ENCODE assay signal across 22 mouse cellular contexts in genomic region chr5:25519820-25520219, GRCm38 (mm10). TPM values are rescaled to one million over a fixed set of nuclear protein-coding genes. Genes with fewer than 3 reads are reported as not detected.
DNase-seq lines count a peak whose midpoint lies in the region; ATAC-seq lines count a peak whose summit lies in the region.
"Had no signal": no experiment of that assay in that cellular context is flagged by ENCODE, and none has a peak within 500 bp of the region (broad histone marks: within the 10 kb centered on the region; RNA-seq: fewer than 3 reads in every experiment).

No protein-coding gene starts in this region.

- no peaks in the 10 kb centered on the region for H3K4me1 ChIP-seq in intestine, embryonic 16.5 days (ENCODE audit: control insufficient read depth, insufficient read depth, low read length)
- H3K4me1 ChIP-seq: heart, embryonic 10.5 days; hindbrain, embryonic 12.5 days; liver, embryonic 15.5 days had no signal

- 62% methylated on average over 3 of the region's 3 CpGs for whole genome bisulfite sequencing in intestine, embryonic 16.5 days

- no peaks in the 10 kb centered on the region for H3K36me3 ChIP-seq in intestine, embryonic 16.5 days (ENCODE audit: control insufficient read depth, insufficient read depth, low read length)
- H3K36me3 ChIP-seq: heart, embryonic 10.5 days; hindbrain, embryonic 12.5 days; liver, embryonic 15.5 days had no signal

- H3K27me3 ChIP-seq in intestine, embryonic 16.5 days (replicated peaks; ENCODE audit: control insufficient read depth, insufficient read depth, low read length) = no peaks in the 10 kb centered on the region
- H3K27me3 ChIP-seq: hindbrain, embryonic 12.5 days; liver, embryonic 15.5 days had no signal

- H3K9ac ChIP-seq in intestine, embryonic 16.5 days (ENCODE audit: low read depth, low read length) = no peak overlapping the region
- H3K9ac ChIP-seq: hindbrain, embryonic 12.5 days; liver, embryonic 15.5 days had no signal

- H3K9me3 ChIP-seq in intestine, embryonic 16.5 days (ENCODE audit: control insufficient read depth, low read length) = no peaks in the 10 kb centered on the region
- H3K9me3 ChIP-seq: heart, embryonic 10.5 days; hindbrain, embryonic 12.5 days; liver, embryonic 15.5 days had no signal

- peak; percentile 72; the same call in 1 of the 2 replicates for ATAC-seq in intestine, embryonic 16.5 days
- ATAC-seq: inflammation-experienced regulatory T-cells, adult 6 months; midbrain, embryonic 16.5 days had no signal

- peak; percentile 16 for DNase-seq in adrenal gland, postnatal 14 days
- no peak for DNase-seq in adrenal gland, postnatal 25 days
- peak; percentile 54 for DNase-seq in adipocyte (ENCODE audit: low spot score)
- peak; percentile 59 to 65 for DNase-seq in cerebellum, postnatal 36 days
- DNase-seq in spleen, adult 12 weeks (ENCODE audit: low spot score) = no peak
- no peak for DNase-seq in left cerebral cortex, adult 18-20 months (ENCODE audit: low spot score in 2 of 2)
- DNase-seq in layer of hippocampus, adult 18-20 months (ENCODE audit: low spot score in 2 of 2) = no peak
- DNase-seq: adrenal gland, postnatal 36 days; heart, postnatal 10 days; kidney, postnatal 14 days; layer of hippocampus, adult 9-11 months; lung, postnatal 10 days; retina, postnatal 1 day had no signal

- no peak overlapping the region for H3K4me3 ChIP-seq in intestine, embryonic 16.5 days (ENCODE audit: low read length)
- H3K4me3 ChIP-seq: heart, embryonic 10.5 days; hindbrain, embryonic 12.5 days; liver, embryonic 15.5 days had no signal

- H3K27ac ChIP-seq in intestine, embryonic 16.5 days (ENCODE audit: low read length) = no peak overlapping the region
- H3K27ac ChIP-seq: heart, embryonic 10.5 days; hindbrain, embryonic 12.5 days; liver, embryonic 15.5 days had no signal

- H3K4me2 ChIP-seq in intestine, embryonic 16.5 days (ENCODE audit: low read depth, low read length) = no peak overlapping the region
- H3K4me2 ChIP-seq: hindbrain, embryonic 12.5 days; liver, embryonic 15.5 days had no signal

RNA-seq across cellular contexts. Expression of gene Cct8l1, which starts 4.0 kb away (rescaled TPM):
- total RNA-seq in adrenal gland, postnatal 14 days (2021) = not detected in 2 replicates
- not detected in 2 replicates for total RNA-seq in adrenal gland, postnatal 25 days (2021)
- polyA plus RNA-seq in intestine, embryonic 16.5 days (2015; fragmentation: Nextera tagmentation; extraction: Ambion mirVana) = not detected in 2 replicates
- under 1 TPM; 0.30 to 0.40 TPM for total RNA-seq in left cerebral cortex, adult 18-20 months (2021)
- under 1 TPM; 0.32 to 0.38 TPM for total RNA-seq in layer of hippocampus, adult 18-20 months (2021)
- total RNA-seq: heart, postnatal 10 days; MEL had no signal
- polyA plus RNA-seq: forebrain, embryonic 11.5 days; heart, embryonic 10.5 days; small intestine, adult 2 months had no signal

RNA-seq across cellular contexts. Expression of gene Kmt2c, which starts 21.2 kb away (rescaled TPM):
- 54.3 and 55.9 TPM in 2 replicates for total RNA-seq in adrenal gland, postnatal 14 days (2021)
- total RNA-seq in adrenal gland, postnatal 25 days (2021) = 61.9 and 69.2 TPM in 2 replicates
- polyA plus RNA-seq in intestine, embryonic 16.5 days (2015; fragmentation: Nextera tagmentation; extraction: Ambion mirVana) = 8.1 and 9.0 TPM in 2 replicates
- total RNA-seq in left cerebral cortex, adult 18-20 months (2021) = 10 to 100 TPM; 63.3 to 63.7 TPM
- total RNA-seq in layer of hippocampus, adult 18-20 months (2021) = 10 to 100 TPM; 74.0 to 78.1 TPM

Comparison
In these comparisons a context has a peak if more than half of its experiments do, and no peak if none do; other contexts are left out.
1. DNase-seq: peak in adrenal gland, postnatal 14 days (single experiment), adipocyte (single experiment) and cerebellum, postnatal 36 days (2 of 2); none in adrenal gland, postnatal 25 days (single experiment), spleen, adult 12 weeks (single experiment), left cerebral cortex, adult 18-20 months (0 of 2) and layer of hippocampus, adult 18-20 months (0 of 2).